Mouse (Mus musculus): ENCODE measurements at regions not wholly inside any gene's neighbourhood (a gene's known extent, or its start where the extent isn't known, plus 50 kb on each side); places are given as distances from the start of the nearest gene placed in this dataset.
A peak's percentile ranks its signal among the peaks of the same experiment; 100 is the strongest.

GRCm38 (mm10) chr8:109363185-109363845 is 130.5 kb upstream of the Pmfbp1 start:
- intact Hi-C loops (cut with DNase I), result loop anchor here (5.0 kb wide), 1 partner anchor 54 kb away; no protein-coding TSS in a partner anchor
- DNase-seq (ENCODE audit: low spot score in 2 of 2), result peak in 1 of 2 experiments; percentile 8

- intact Hi-C loops (cut with DNase I), result no loop called here
- DNase-seq (ENCODE audit: low spot score in 2 of 2), result no peak
These were observed 119.8 kb upstream of the Pmfbp1 start for GRCm38 (mm10) chr8:109373977-109374376.

GRCm38 (mm10) chr8:109384881-109385280 is 108.9 kb upstream of the Pmfbp1 start:
- DNase-seq (ENCODE audit: low spot score in 2 of 2), result no peak
- intact Hi-C loops (cut with DNase I), result no loop called here

DNA sequence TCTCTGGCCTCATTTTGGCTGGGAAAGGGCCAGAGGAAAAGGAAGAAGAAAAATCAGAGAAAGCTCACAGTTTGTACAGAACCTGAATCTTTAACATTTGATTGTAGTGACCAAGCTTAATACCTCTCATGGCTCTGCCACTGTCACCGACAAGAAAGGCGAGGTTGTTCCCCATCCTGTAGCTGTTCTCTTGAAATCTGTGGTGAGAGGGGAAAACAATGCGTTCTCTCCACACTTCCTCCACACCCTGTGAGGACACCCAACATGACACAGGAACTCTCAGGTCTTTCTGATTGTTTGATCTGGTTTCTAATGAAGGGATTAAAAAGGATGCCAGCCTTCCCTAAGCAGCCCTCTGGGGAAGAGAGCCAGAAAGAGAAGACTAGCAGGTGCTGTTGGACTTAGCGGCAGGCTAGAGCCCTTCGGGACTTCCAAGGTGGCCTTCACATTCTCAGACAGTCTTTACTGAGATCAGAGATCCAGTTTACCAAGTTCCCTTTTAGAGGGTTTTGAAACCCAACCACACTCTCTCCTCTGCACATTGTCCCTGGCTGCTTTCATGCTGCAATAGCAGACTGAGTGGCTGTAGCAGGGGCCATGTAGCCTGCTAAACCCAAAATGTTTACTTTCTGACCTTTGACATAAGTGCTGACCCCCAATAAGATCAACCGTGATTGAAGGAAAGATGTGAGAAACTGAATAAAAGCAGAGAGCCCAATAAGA is 98.5 kb upstream of the Pmfbp1 start:
- no peak for DNase-seq (ENCODE audit: low spot score in 2 of 2)
- intact Hi-C loops (cut with DNase I), result no loop called here

GRCm38 (mm10) chr8:109399616-109400015 is 94.2 kb upstream of the Pmfbp1 start:
- DNase-seq (ENCODE audit: low spot score in 2 of 2), result no peak
- intact Hi-C loops (cut with DNase I), result no loop called here

DNA sequence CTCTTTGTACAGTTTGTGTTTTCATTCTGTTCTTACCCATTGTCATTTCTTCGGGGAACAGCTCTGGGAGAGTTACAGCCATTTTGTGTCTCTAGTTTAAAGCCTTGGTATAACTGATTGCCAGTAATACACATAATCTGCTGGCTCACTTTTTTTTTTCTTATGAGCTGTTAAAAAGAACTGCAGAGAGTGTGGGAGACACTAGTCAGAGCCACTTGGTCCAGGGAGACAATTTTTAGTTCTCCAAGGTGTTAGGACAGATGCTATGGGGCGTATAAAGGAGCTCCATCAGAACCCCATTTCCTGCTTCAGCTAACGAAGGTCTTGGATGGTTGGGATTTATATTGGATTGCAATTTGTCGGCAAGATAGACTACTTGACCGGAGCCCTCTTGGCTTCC is 93.6 kb upstream of the Pmfbp1 start:
- intact Hi-C loops (cut with DNase I), result no loop called here
- DNase-seq (ENCODE audit: low spot score in 2 of 2), result no peak

- intact Hi-C loops (cut with DNase I), result no loop called here
- no peak for DNase-seq (ENCODE audit: low spot score in 2 of 2)
These were observed 85.9 kb upstream of the Pmfbp1 start for GRCm38 (mm10) chr8:109407913-109408312.

DNA sequence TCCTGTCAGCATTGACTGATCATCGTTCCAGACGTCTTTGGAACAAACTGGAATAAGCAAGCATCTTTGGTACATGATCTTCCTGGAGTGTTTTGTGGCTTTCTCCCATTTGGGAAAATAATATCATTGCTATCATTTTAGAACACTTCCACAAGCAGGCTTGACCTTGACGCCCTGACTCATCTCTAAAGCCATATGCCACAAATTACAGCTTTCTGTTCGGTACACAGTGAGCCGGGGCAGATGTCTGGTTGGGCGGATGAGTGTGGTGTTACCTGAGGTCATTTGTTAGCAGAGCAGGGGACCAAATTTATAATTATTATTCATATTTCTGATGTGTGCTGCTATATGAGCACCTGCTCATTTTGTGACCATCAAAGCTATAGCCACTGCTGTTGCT is 83.3 kb upstream of the Pmfbp1 start:
- DNase-seq (ENCODE audit: low spot score in 2 of 2), result no peak
- intact Hi-C loops (cut with DNase I), result loop anchor here (10.0 kb wide), 3 partner anchors 526 to 1596 kb away; no protein-coding TSS in a partner anchor

- intact Hi-C loops (cut with DNase I), result loop anchor here (10.0 kb wide), 3 partner anchors 529 to 1599 kb away; no protein-coding TSS in a partner anchor
- no peak for DNase-seq (ENCODE audit: low spot score in 2 of 2)
These were observed 80.4 kb upstream of the Pmfbp1 start for GRCm38 (mm10) chr8:109413386-109413785.

- no peak for DNase-seq (ENCODE audit: low spot score in 2 of 2)
- intact Hi-C loops (cut with DNase I), result loop anchor here (5.0 to 10.0 kb wide), 9 partner anchors 47 to 1601 kb away; no protein-coding TSS in a partner anchor
These were observed 78.5 kb upstream of the Pmfbp1 start for GRCm38 (mm10) chr8:109415315-109415714.

DNA sequence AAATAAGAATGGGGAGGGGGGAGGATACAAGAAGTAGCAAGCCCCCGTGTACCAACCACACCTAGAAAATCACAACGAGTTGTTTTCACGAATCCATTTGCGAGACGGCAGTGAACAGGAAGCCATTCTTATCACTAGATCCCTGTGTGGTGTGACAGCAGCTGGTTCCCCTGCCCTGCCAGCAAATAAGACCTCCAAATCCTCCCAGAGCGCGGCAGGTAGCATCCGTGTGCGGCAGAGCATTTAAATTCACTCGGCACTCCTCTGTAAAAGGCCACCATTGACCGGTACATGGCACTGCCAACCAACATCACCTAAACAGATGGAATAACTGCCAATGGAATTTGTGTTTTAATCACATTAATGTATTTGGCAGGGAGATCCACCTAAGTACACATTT is 77.9 kb upstream of the Pmfbp1 start:
- intact Hi-C loops (cut with DNase I), result loop anchor here (5.0 to 10.0 kb wide), 9 partner anchors 46 to 1601 kb away; no protein-coding TSS in a partner anchor
- peak in 1 of 2 experiments; percentile 6 for DNase-seq (ENCODE audit: low spot score in 2 of 2)

DNA sequence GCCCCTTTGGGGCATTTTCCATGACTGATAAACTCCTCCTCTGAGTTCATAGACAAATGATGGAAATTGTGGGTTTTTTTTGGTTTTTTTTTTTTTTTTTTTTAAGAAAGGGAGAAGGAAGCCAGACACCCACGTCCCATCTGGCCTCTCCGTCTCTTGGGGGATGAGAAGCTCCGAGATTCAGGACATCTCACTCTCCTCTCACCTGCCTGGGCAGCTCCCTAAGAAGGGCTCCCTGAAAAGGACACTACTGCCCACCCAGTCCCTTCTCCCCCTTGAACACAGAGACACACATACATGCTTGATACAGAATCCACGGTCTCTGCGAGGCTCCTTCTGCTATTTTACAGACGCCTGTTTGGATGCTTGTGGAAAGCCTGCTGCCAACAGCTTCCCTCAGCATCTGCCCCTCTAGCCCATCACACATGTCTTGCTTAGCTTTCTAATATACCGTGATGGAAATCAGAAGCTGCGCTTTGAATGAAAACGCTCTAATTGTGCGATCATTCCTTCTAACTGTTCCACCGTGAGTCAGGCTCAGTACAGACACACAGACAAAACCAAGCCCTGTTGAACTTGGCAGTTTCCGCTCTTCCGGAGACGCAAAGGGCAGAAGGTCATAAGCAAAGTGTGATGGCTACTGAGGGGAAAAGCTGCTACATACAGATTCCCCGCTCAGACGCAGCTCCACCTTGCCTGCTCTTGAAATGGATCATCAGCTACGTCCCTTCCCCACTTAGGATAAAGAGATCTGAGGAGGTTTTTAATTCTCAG is 77.3 kb upstream of the Pmfbp1 start:
- intact Hi-C loops (cut with DNase I), result loop anchor here (5.0 to 10.0 kb wide), 9 partner anchors 46 to 1602 kb away; no protein-coding TSS in a partner anchor
- peak; percentile 37 to 50 for DNase-seq (ENCODE audit: low spot score in 2 of 2)

DNA sequence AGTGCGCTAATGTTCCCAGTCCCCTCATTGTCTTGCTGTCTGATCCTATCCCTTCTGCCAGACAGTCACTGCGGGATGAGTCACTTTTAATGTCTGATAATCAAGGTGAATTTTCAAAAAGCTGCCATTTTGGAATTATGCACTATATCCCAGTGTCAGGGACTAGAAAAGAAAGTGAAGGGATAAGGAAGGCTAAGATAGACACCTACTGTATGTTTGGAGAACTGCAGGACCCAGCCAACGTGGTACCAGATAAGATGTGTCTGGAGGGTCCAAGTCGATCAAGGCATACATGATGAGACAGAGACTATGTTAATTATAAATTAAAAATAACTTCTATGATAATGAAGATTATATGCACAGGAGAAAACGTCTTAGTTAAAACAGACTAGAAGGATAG is 76.6 kb upstream of the Pmfbp1 start:
- DNase-seq (ENCODE audit: low spot score in 2 of 2), result peak; percentile 83 to 91
- intact Hi-C loops (cut with DNase I), result loop anchor here (5.0 to 10.0 kb wide), 9 partner anchors 45 to 1602 kb away; no protein-coding TSS in a partner anchor

- peak; percentile 23 to 34 for DNase-seq (ENCODE audit: low spot score in 2 of 2)
These were observed 75.9 kb upstream of the Pmfbp1 start for GRCm38 (mm10) chr8:109417971-109418370.

GRCm38 (mm10) chr8:109419029-109419596 is 74.7 kb upstream of the Pmfbp1 start:
- DNase-seq (ENCODE audit: low spot score in 2 of 2), result peak; percentile 29 to 67
- intact Hi-C loops (cut with DNase I), result loop anchor here (5.0 to 10.0 kb wide), 9 partner anchors 43 to 1604 kb away; no protein-coding TSS in a partner anchor

More at GRCm38 (mm10) chr8:109417971-109418370, 75.9 kb upstream of the Pmfbp1 start:
- intact Hi-C loops (cut with DNase I), result loop anchor here (5.0 to 10.0 kb wide), 9 partner anchors 44 to 1603 kb away; no protein-coding TSS in a partner anchor

GRCm38 (mm10) chr8:109424004-109424403 is 69.8 kb upstream of the Pmfbp1 start:
- no peak for DNase-seq (ENCODE audit: low spot score in 2 of 2)
- intact Hi-C loops (cut with DNase I), result no loop called here

GRCm38 (mm10) chr8:109428551-109428950 is 65.3 kb upstream of the Pmfbp1 start:
- intact Hi-C loops (cut with DNase I), result no loop called here
- DNase-seq (ENCODE audit: low spot score in 2 of 2), result no peak

DNA sequence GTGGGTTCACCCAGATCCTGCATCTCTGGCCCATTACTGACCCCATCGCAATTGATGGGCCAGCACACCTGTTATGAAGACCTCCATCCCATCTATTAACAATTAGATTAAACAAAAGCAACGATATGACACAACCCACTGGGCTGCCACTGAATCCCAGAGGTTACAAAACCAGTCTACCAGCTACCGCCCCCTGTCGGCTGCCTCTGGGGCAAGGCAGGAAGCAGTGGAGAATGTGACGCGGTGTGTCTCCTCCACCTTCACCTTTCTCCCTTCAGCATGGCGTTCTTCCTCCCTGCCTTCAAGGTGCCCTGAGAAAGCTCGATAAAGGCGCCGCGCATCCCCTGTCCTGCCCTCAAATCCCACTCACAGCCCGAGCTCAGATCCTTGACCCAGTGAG is 59.3 kb upstream of the Pmfbp1 start:
- no peak for DNase-seq (ENCODE audit: low spot score in 2 of 2)
- intact Hi-C loops (cut with DNase I), result no loop called here

GRCm38 (mm10) chr8:109436056-109436455 is 57.8 kb upstream of the Pmfbp1 start:
- intact Hi-C loops (cut with DNase I), result no loop called here
- DNase-seq (ENCODE audit: low spot score in 2 of 2), result no peak

Data from left cerebral cortex, postnatal 14 days (tissue).